Mouse (Mus musculus): ENCODE results near the gene Cdk6. TPM values are rescaled to one million over a fixed set of nuclear protein-coding genes. Genes with fewer than 3 reads are reported as not detected.
"Not testable (repeated sequence)": the region's sequence is repeated elsewhere in the genome, so short reads cannot be mapped to it uniquely, and the experiment has no call there.

Cdk6 gene
- total RNA-seq, 2 experiments from 2014 or later = 9.5 to 17.1 TPM

- DNase-seq (ENCODE audit: low spot score in 2 of 2) = no peak
These were observed 162.6 kb downstream of the Cdk6 start for GRCm38 (mm10) chr5:3503836-3504323.

DNA sequence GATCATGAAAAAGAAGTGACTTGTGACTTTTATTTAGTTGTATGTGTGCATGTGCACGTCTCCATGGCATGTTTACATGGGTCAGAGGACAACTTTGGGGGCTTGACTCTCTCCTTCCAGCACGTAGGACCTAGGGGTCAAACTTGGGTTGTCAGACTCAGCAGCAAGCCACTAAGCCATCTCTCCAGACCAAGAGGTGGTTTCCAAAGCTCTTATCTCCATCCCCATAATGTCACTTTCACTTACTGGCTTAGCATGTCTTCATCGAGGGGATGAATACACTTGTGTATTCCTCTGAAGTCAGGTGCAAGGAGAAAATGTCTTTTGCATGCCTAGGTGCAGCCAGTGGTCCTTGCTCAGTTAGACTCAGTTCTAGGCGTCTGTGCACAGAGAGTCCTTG, 163.2 kb downstream of the Cdk6 start:
- no peak for DNase-seq (ENCODE audit: low spot score in 2 of 2)

GRCm38 (mm10) chr5:3505553-3505952, 164.3 kb downstream of the Cdk6 start:
- DNase-seq (ENCODE audit: low spot score in 2 of 2) = no peak

GRCm38 (mm10) chr5:3508480-3509381, 167.4 kb downstream of the Cdk6 start:
- DNase-seq (ENCODE audit: low spot score in 2 of 2) = no peak

DNA sequence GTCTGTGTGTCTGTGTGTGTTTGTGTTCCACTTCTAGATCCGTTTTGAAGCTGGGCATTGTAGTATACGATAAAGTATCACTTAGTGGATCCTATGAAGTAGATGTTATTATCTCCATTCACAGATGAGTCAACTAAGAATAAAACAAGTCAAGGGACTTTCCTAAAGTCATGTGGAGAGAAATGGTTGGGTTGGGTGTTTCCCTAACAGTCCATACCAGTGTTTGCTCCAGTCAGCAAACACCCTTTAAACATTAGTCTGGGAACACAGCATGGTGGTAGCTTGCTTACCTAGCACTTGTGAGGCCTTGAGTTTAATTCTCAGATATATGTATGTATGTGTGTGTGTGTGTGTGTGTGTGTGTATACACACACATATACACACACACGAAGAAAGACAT, 168.2 kb downstream of the Cdk6 start:
- DNase-seq (ENCODE audit: low spot score in 2 of 2) = no peak

- DNase-seq (ENCODE audit: low spot score in 2 of 2) = no peak
These were observed 170.0 kb downstream of the Cdk6 start for GRCm38 (mm10) chr5:3511097-3511795.

DNA sequence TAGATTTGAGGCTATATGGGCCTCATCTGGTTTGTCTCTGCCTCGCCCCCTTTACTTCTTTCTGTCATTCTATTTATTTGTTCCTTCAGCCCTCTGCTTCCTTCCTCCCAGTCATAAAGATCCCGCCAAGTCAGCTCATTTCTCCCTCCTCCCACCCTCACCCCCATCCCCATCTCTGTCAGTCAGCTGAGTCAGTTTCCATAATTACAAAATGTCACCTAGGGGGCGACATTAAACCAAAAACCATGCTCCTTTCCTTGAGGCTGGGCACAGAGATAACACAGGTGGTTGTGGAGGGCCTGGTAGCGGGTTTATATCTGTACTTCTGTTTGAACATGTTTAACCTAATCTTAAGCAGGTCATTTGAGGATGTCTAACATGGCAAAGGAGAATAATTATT, 171.3 kb downstream of the Cdk6 start:
- DNase-seq (ENCODE audit: low spot score in 2 of 2) = no peak

DNA sequence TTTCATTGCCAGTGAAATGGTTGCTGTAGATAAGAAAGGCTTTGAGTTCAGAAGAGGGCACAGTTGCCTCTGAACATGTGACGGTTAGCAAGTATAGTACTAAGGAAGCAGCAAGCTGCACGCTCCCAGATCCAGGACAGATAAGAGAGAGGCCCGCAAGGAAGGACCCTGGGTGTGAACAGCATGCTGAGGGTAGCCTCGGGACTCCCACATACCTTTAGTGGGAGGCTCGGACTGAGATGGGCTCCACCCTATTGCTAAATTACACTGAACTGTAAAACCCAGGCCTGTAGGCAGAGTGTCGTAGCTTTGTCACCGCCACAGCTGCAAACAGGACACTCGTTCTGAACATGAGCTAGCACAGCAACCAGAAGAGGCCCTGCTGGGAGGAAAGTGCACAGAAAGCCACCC, 173.6 kb downstream of the Cdk6 start:
- DNase-seq (ENCODE audit: low spot score in 2 of 2) = no peak

- no peak for DNase-seq (ENCODE audit: low spot score in 2 of 2)
These were observed 174.2 kb downstream of the Cdk6 start for GRCm38 (mm10) chr5:3515477-3515876.

- no peak for DNase-seq (ENCODE audit: low spot score in 2 of 2)
These were observed 175.3 kb downstream of the Cdk6 start for GRCm38 (mm10) chr5:3516481-3517075.

- no peak for DNase-seq (ENCODE audit: low spot score in 2 of 2)
These were observed 179.4 kb downstream of the Cdk6 start for GRCm38 (mm10) chr5:3520493-3521359.

GRCm38 (mm10) chr5:3521741-3522140, 180.5 kb downstream of the Cdk6 start:
- DNase-seq (ENCODE audit: low spot score in 2 of 2) = no peak

DNA sequence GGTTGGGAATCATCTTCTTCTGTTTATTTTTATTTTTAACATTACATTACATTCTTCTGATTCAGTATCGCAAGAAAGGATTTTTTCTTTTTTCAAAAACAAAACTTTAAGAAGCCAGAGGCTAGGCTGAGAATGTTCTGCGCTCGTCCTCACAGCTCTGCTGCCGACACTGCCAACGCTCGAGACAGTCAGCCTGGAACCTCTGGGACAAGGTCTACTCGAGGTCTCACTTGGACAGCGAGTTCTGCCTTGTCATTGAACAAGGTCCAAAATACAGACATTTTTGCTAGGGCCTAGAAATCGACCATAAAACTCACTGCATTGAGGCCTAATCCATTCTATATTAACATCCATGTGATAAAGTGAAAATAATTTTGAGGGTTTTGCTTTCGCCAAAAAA, 181.5 kb downstream of the Cdk6 start:
- DNase-seq (ENCODE audit: low spot score in 2 of 2) = no peak

DNA sequence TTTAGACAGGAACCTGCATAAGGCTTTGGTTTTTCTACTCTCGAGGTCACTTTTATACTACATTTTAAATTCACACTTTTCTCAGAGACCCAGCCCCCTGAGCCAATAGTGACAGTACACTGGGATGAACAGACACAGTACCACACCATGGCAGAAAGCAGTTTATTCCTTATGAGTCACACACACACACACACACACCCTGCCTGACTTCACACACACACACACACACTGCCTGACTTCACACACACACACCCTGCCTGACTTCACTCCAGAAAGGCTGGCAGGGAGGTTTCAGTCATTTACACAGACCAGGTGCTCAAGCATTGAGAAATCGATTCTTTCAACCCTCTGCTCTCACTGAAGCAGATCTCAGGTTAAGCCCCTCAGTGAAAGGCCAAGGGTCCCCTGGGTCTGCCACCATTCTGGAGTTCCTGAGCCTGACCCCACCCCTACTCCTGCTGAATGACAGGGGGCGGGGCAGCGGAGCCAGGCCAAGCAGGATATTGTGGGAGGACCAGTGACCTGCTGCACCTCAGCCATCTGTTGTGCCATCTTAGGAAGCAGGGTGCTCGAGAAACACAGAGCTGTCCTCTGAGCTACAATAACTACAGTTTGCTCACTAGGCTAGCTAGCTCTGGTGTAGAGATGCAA, 185.9 kb downstream of the Cdk6 start:
- no peak for DNase-seq (ENCODE audit: low spot score in 2 of 2)

DNA sequence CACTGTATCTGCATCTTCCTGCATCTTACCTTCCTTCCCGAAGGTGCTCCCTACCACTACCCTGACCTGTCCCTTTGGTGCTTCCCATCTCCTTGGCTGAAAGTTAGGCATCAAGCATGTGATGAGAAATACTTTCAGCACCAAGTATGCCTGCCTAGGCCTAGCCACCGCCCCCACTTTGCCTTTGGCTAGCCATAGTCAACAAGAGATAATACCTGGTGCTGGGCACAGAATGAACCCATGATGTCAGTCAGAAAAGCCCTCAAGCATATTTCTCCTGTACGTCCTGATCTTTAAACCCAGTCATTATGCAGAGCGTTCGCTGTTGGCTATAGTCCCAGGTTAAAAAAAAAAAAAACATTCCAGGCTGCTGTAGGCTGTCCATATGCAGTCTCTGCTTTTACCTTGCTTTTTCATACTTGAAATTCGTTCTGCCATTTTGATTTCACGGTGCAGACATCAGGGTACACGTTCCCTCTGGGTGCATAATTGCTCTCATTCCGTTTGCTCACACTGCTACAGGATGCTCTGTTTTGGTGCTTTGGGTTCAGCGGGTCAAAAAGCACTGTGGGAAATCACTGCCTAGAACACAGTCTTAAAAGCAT, 188.4 kb downstream of the Cdk6 start:
- no peak for DNase-seq (ENCODE audit: low spot score in 2 of 2)

DNA sequence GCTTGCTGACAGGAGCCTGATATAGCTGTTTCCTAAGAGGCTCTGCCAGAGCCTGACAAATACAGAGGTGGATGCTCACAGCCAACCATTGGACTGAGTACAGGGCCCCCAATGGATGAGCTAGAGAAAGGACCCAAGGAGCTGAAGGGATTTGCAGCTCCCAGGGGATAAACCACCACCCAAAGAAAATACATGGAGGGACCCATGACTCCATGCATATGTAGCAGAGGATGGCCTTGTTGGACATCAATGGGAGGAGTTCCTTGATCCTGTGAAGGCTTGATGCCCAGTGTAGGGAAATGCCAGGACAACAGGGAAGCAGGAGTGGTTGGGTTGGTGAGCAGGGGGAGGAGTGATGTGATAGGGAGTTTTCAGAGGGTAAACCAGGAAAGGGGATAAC, 190.8 kb downstream of the Cdk6 start:
- not testable (repeated sequence) for DNase-seq (ENCODE audit: low spot score in 2 of 2)

- no peak for DNase-seq (ENCODE audit: low spot score in 2 of 2)
These were observed 195.4 kb downstream of the Cdk6 start for GRCm38 (mm10) chr5:3536592-3537212.

DNA sequence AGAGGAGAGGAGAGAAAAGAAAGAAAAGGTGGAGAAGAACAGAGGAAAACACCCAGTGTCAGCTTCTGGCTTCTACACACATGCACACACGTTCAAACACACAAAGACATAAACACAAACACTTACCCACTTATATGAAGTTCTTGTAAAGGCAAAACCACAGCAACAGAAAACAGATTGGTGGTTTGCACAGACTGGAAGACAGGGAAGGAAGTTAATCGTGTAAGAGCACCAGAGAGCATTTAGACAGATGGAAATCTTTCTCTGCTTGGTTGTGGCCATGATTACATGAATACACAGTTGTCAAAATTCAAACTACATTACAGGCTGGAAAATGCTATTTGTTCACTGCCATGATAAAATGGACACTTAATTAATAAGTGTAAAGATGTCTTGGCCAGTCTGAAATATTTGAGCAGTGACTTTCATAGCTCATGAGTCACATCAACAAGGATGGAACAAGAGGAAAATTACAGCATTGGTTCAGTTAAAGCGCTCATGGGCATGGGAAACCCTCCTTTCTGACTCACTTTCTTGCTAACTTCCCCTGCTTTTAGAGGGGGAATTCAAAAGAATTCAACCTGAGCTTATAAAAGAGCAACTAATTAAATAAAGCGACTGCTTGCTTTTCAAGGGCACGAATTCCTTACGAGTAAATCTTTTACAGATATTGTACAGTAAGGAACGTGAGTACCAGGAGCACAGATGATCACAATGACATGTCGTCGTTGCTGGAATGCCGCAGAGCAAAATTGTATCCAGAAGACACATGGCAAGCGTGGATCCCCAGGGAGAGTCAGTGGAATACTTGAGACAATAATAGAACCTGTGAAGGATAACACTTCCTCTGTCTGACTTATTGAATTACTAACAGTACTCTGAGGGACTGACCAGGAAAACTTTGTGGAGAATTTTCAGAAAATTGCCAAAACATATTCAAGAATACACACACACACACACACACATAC, 197.5 kb downstream of the Cdk6 start:
- no peak for DNase-seq (ENCODE audit: low spot score in 2 of 2)
